In the genomic region with DNA sequence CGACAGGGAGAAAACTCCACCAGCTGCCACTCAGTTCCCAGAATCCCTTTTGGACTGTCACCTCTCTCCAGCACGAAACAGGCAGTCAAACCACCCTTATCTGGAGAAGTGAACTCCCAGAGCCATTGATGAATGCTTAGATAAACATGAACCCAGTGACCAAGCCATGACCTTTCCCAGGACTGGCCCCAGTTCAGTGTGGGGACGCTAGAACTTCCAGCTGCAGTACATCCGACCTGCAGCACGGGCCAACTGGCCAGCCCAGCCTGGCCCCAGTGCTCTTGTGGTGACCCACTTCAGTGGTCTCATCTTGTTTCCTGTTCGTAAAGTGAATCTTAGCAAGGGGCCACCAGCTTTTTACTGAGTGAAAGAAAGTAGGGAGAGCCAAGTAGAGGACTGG, we compare ENCODE assay signal across 14 mouse cellular contexts. TPM values are rescaled to one million over a fixed set of nuclear protein-coding genes. Genes with fewer than 3 reads are reported as not detected.
A peak's percentile ranks its signal among the peaks of the same experiment; 100 is the strongest.
DNase-seq lines count a peak whose midpoint lies in the region; ATAC-seq lines count a peak whose summit lies in the region.
"Had no signal": no experiment of that assay in that cellular context is flagged by ENCODE, and none has a peak within 500 bp of the region (broad histone marks: within the 10 kb centered on the region; RNA-seq: fewer than 3 reads in every experiment).

No protein-coding gene starts in this region.

- WGBS in heart, embryonic 10.5 days: 22% methylated on average over 6 of the region's 6 CpGs
- WGBS in liver, embryonic 13.5 days (ENCODE audit: insufficient replicate concordance): 18% methylated on average over 6 of the region's 6 CpGs
- 59% methylated on average over 6 of the region's 6 CpGs for WGBS in midbrain, embryonic 15.5 days

- no peak overlapping the region for H3K27ac ChIP-seq in heart, embryonic 10.5 days
- no peak overlapping the region for H3K27ac ChIP-seq in liver, embryonic 13.5 days
- H3K27ac ChIP-seq in midbrain, embryonic 15.5 days: no peak overlapping the region

- H3K9ac ChIP-seq in liver, embryonic 13.5 days: no peak overlapping the region
- no peak overlapping the region for H3K9ac ChIP-seq in midbrain, embryonic 15.5 days

- 0 out of 2 replicates have a peak overlapping the region, but pooled peaks have one; percentile 12 for H3K4me3 ChIP-seq in heart, embryonic 10.5 days
- H3K4me3 ChIP-seq in liver, embryonic 13.5 days (replicated peaks): no peak overlapping the region
- no peak overlapping the region for H3K4me3 ChIP-seq in midbrain, embryonic 15.5 days
- H3K4me3 ChIP-seq: myocyte had no signal

- H3K4me2 ChIP-seq in liver, embryonic 13.5 days: no peak overlapping the region
- H3K4me2 ChIP-seq in midbrain, embryonic 15.5 days: no peak overlapping the region

- H3K4me1 ChIP-seq in heart, embryonic 10.5 days: peaks cover 41% of the 10 kb centered on the region
- H3K4me1 ChIP-seq in liver, embryonic 13.5 days (replicated peaks): peaks cover 17% of the 10 kb centered on the region
- no peaks in the 10 kb centered on the region for H3K4me1 ChIP-seq in midbrain, embryonic 15.5 days

- no peaks in the 10 kb centered on the region for H3K9me3 ChIP-seq in heart, embryonic 10.5 days
- no peaks in the 10 kb centered on the region for H3K9me3 ChIP-seq in liver, embryonic 13.5 days (replicated peaks)
- no peaks in the 10 kb centered on the region for H3K9me3 ChIP-seq in midbrain, embryonic 15.5 days

- H3K36me3 ChIP-seq in heart, embryonic 10.5 days: no peaks in the 10 kb centered on the region
- H3K36me3 ChIP-seq in liver, embryonic 13.5 days: no peaks in the 10 kb centered on the region
- no peaks in the 10 kb centered on the region for H3K36me3 ChIP-seq in midbrain, embryonic 15.5 days (replicated peaks)

- ATAC-seq in liver, embryonic 13.5 days (ENCODE audit: low read depth): peak; percentile 72
- ATAC-seq in midbrain, embryonic 15.5 days (replicated peaks): no peak
- ATAC-seq: intestine, postnatal 0 days had no signal

- no peaks in the 10 kb centered on the region; the same call in 1 of the 2 replicates for H3K27me3 ChIP-seq in heart, embryonic 10.5 days (ENCODE audit: insufficient read depth, poor library complexity, severe bottlenecking)
- peaks cover 6% of the 10 kb centered on the region; the same call in 1 of the 2 replicates for H3K27me3 ChIP-seq in liver, embryonic 13.5 days
- H3K27me3 ChIP-seq in midbrain, embryonic 15.5 days (replicated peaks): no peaks in the 10 kb centered on the region

- no peak for DNase-seq in heart, embryonic 10.5 days (ENCODE audit: low spot score)
- no peak for DNase-seq in heart, adult 8-10 months (ENCODE audit: low spot score)
- peak; percentile 18 for DNase-seq in adrenal gland, postnatal 14 days
- DNase-seq in kidney, adult 9 months: peak; percentile 64
- no peak for DNase-seq in liver, embryonic 13.5 days
- no peak for DNase-seq in MN1 (ENCODE audit: low spot score)
- DNase-seq: spleen, adult 18-20 months; thymus, adult 18-20 months had no signal

RNA-seq across cellular contexts. Expression of gene Ptges, which starts 36.3 kb away (rescaled TPM):
- 4.2 and 6.1 TPM in 2 replicates for polyA plus RNA-seq in heart, embryonic 10.5 days (2016; fragmentation: Nextera tagmentation; extraction: Ambion mirVana)
- 1 to 10 TPM; 1.3 to 3.1 (median 1.9) TPM for total RNA-seq in heart, adult 8-10 months (2022)
- total RNA-seq in adrenal gland, postnatal 14 days (2021): 11.7 and 12.7 TPM in 2 replicates
- 0.18 and 0.37 TPM in 2 replicates for polyA plus RNA-seq in liver, embryonic 13.5 days (2015; fragmentation: Nextera tagmentation; extraction: Ambion mirVana)
- 5.1 and 6.3 TPM in 2 replicates for polyA plus RNA-seq in midbrain, embryonic 15.5 days (2015; fragmentation: Nextera tagmentation; extraction: Ambion mirVana)
- total RNA-seq: common myeloid progenitor, adult 5-6 weeks had no signal

RNA-seq across cellular contexts. Expression of gene Prrx2, which starts 58.6 kb away (rescaled TPM):
- polyA plus RNA-seq in heart, embryonic 10.5 days (2016; fragmentation: Nextera tagmentation; extraction: Ambion mirVana): 49.1 and 73.9 TPM in 2 replicates
- under 1 TPM; 0.28 to 1.00 (median 0.73) TPM for total RNA-seq in heart, adult 8-10 months (2022)
- total RNA-seq in adrenal gland, postnatal 14 days (2021): 1.6 and 2.4 TPM in 2 replicates
- 0.53 and 0.57 TPM in 2 replicates for polyA plus RNA-seq in liver, embryonic 13.5 days (2015; fragmentation: Nextera tagmentation; extraction: Ambion mirVana)
- polyA plus RNA-seq in midbrain, embryonic 15.5 days (2015; fragmentation: Nextera tagmentation; extraction: Ambion mirVana): 3.7 and 4.0 TPM in 2 replicates
- total RNA-seq: CH12.LX; common myeloid progenitor, adult 5-6 weeks; megakaryocyte progenitor cell, adult 5-6 weeks had no signal

RNA-seq across cellular contexts. Expression of gene Tor1b, which starts 59.4 kb away (rescaled TPM):
- polyA plus RNA-seq in heart, embryonic 10.5 days (2016; fragmentation: Nextera tagmentation; extraction: Ambion mirVana): 24.6 and 25.4 TPM in 2 replicates
- total RNA-seq in heart, adult 8-10 months (2022): 10 to 100 TPM; 27.8 to 28.4 (median 28.2) TPM
- total RNA-seq in adrenal gland, postnatal 14 days (2021): 40.7 and 41.9 TPM in 2 replicates
- polyA plus RNA-seq in liver, embryonic 13.5 days (2015; fragmentation: Nextera tagmentation; extraction: Ambion mirVana): 17.1 and 20.4 TPM in 2 replicates
- polyA plus RNA-seq in midbrain, embryonic 15.5 days (2015; fragmentation: Nextera tagmentation; extraction: Ambion mirVana): 19.9 and 20.8 TPM in 2 replicates

Comparison
In these comparisons a context has a peak if more than half of its experiments do, and no peak if none do; other contexts are left out.
1. DNase-seq: peak in adrenal gland, postnatal 14 days (single experiment) and kidney, adult 9 months (single experiment); none in heart, embryonic 10.5 days (single experiment), heart, adult 8-10 months (single experiment), liver, embryonic 13.5 days (single experiment) and MN1 (single experiment).